In genomic region chr7:126080949-126081654, GRCm38 (mm10) we compare ENCODE assay signal across 9 mouse cellular contexts. TPM values are rescaled to one million over a fixed set of nuclear protein-coding genes. Genes with fewer than 3 reads are reported as not detected.
DNase-seq lines count a peak whose midpoint lies in the region; ATAC-seq lines count a peak whose summit lies in the region.
"Had no signal": no experiment of that assay in that cellular context is flagged by ENCODE, and none has a peak within 500 bp of the region (broad histone marks: within the 10 kb centered on the region; RNA-seq: fewer than 3 reads in every experiment).

No protein-coding gene starts in this region.

- peak overlapping the region; percentile 67 for H3K9ac ChIP-seq in limb, embryonic 13.5 days

- no peaks in the 10 kb centered on the region for H3K36me3 ChIP-seq in limb, embryonic 13.5 days

- no peaks in the 10 kb centered on the region for H3K9me3 ChIP-seq in limb, embryonic 13.5 days

- H3K27me3 ChIP-seq in limb, embryonic 13.5 days: peaks cover 77% of the 10 kb centered on the region

- H3K27ac ChIP-seq in limb, embryonic 13.5 days: no peak overlapping the region

- H3K4me2 ChIP-seq in limb, embryonic 13.5 days (replicated peaks): peak overlapping the region; percentile 99

- peak; percentile 45 for ATAC-seq in frontal cortex, adult (ENCODE audit: low TSS enrichment)
- ATAC-seq in limb, embryonic 13.5 days (ENCODE audit: low FRiP score, low read depth): no peak

- DNase-seq in frontal cortex, postnatal 10 days (ENCODE audit: low spot score in 2 of 2): no peak
- DNase-seq in right cerebral cortex, adult 2 months (ENCODE audit: low spot score in 2 of 2): peak; percentile 46 to 53
- no peak for DNase-seq in right cerebral cortex, postnatal 4 days
- peak; percentile 50 for DNase-seq in telencephalon, adult 2 months (ENCODE audit: low read depth, low spot score)
- DNase-seq in yolk sac, embryonic 10.5 days (ENCODE audit: low spot score): no peak
- DNase-seq in embryo, embryonic 9.5 days (ENCODE audit: extremely low spot score): no peak

- peaks cover 22% of the 10 kb centered on the region for H3K4me1 ChIP-seq in limb, embryonic 13.5 days

- WGBS in limb, embryonic 13.5 days: 16% methylated on average over 16 of the region's 16 CpGs

- H3K4me3 ChIP-seq in limb, embryonic 13.5 days: peak overlapping the region; percentile 62

RNA-seq across cellular contexts. Expression of gene Gsg1l, which starts 1.1 kb away (rescaled TPM):
- 1.2 and 1.3 TPM in 2 replicates for polyA plus RNA-seq in limb, embryonic 13.5 days (2015; fragmentation: Nextera tagmentation; extraction: Ambion mirVana)
- polyA plus RNA-seq: C2C12 had no signal

Comparison
In these comparisons a context has a peak if more than half of its experiments do, and no peak if none do; other contexts are left out.
1. DNase-seq: peak in right cerebral cortex, adult 2 months (2 of 2) and telencephalon, adult 2 months (single experiment); none in frontal cortex, postnatal 10 days (0 of 2), right cerebral cortex, postnatal 4 days (single experiment), yolk sac, embryonic 10.5 days (single experiment) and embryo, embryonic 9.5 days (single experiment).